Mouse (Mus musculus) neural tube, embryonic 14.5 days (tissue): ENCODE measurements around the gene Kmt2a. TPM values are rescaled to one million over a fixed set of nuclear protein-coding genes. Genes with fewer than 3 reads are reported as not detected.

Experiments
- ATAC-seq: fragments of 200-750 bp; cut with Nextera tagmentation; 2 replicates; pipeline ENCODE4 v1.8.0; 2017; ENCODE audit warnings: low read depth, mild to moderate bottlenecking, moderate TSS enrichment, moderate library complexity
- H3K27ac ChIP-seq: fragments of 300-500 bp; sonication (generic); 2 replicates; pipeline ENCODE4 v1.5.1; 2014; ENCODE audit warnings: low read depth, mild to moderate bottlenecking, control low read depth, low read length, moderate library complexity, mixed read lengths
- H3K27me3 ChIP-seq: fragments of 300-500 bp; sonication (generic); 2 replicates; pipeline ENCODE4 v1.6.1; 2014; ENCODE audit warnings: low read length; ENCODE audit not compliant: control insufficient read depth, insufficient read depth
- H3K36me3 ChIP-seq: fragments of 300-500 bp; sonication (generic); 2 replicates; pipeline ENCODE4 v1.6.1; 2014; ENCODE audit warnings: low read length, mixed read lengths; ENCODE audit not compliant: control insufficient read depth, insufficient read depth
- H3K4me1 ChIP-seq: fragments of 300-500 bp; sonication (generic); 2 replicates; pipeline ENCODE4 v1.6.1; 2014; ENCODE audit warnings: low read length; ENCODE audit not compliant: control insufficient read depth, insufficient read depth
- H3K4me2 ChIP-seq: fragments of 300-500 bp; sonication (generic); 2 replicates; pipeline ENCODE4 v1.6.1; 2014; ENCODE audit warnings: mild to moderate bottlenecking, low read depth, low read length, control low read depth
- H3K4me3 ChIP-seq: fragments of 300-500 bp; sonication (generic); 2 replicates; pipeline ENCODE4 v1.5.1; 2014; ENCODE audit warnings: low read depth, low read length, control low read depth, mixed read lengths
- H3K9ac ChIP-seq: fragments of 300-500 bp; sonication (generic); replicated peaks from 2 replicates; pipeline ENCODE4 v1.6.1; 2014; ENCODE audit warnings: low read depth, mild to moderate bottlenecking, control low read depth, low read length, mixed read lengths
- H3K9me3 ChIP-seq: fragments of 300-500 bp; sonication (generic); 2 replicates; pipeline ENCODE4 v1.6.1; 2016; ENCODE audit warnings: low read length; ENCODE audit not compliant: control insufficient read depth
- WGBS: fragments of 180-500 bp; shearing (Covaris S2); extraction: QIAGEN DNeasy Blood & Tissue Kit; methylation state at CpG from one replicate; pipeline ENCODE4 v1.1.7; 2014; 5-methylcytosine and 5-hydroxymethylcytosine counted together
- polyA plus RNA-seq: library from polyadenylated mRNA; unstranded; fragments of >200 nt; fragmentation: Nextera tagmentation; extraction: Ambion mirVana; gene quantifications from 2 replicates; pipeline ENCODE4 v1.2.1, GENCODE M21; 2014

Kmt2a gene
- polyA plus RNA-seq = 16.5 and 23.1 TPM in 2 replicates

DNA sequence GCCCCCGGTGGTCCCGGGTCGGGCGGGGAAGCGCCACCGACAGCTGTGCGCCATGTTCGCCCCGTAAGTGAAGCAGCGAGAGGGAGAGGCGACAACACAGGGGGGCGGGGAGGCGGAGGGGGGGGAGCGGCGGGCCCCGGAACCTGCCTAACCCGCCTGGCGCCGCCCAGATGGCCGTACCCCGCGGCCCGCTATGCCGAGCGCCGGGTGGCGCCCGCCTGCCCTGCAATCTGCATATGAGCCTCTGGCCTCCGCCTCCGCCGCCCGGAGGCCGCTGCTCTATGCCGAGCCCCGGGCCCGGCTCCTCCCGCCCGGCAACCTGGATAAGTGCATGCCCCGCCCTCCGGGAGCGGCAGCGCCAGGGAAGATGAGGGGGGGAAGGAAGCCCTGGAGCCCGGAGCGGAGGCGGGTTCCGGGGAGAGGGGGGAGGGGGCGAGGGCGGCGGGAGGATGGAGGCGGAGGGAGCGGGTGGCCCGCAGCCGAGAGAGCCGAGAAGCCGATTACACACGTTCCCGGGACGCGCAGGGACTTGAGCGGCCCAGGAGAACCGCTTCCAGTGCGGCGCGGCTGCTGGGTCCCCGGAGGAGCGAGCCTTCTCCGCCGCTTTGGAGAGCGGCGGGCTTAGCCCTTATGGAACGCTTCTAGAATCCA is at the start of gene Kmt2a:
TSS of gene Kmt2a (minus strand) at position 76 of the 651 bp plus-strand sequence.
- Histone ChIP-seq H3K4me2 (peak within 1 kb of the TSS; percentile 88), H3K27me3 (no peaks in the 10 kb centered on the region), H3K4me1 (peaks cover 31% of the 10 kb centered on the region), H3K4me3 (peak within 1 kb of the TSS; percentile 97), H3K9ac (peak within 1 kb of the TSS; percentile 99), H3K27ac (peak within 1 kb of the TSS; percentile 96), H3K36me3 (no peaks in the 10 kb centered on the region), H3K9me3 (no peaks in the 10 kb centered on the region)
- WGBS = under 1% methylated on average over 59 of the region's 71 CpGs
- peak; percentile 68 for ATAC-seq

DNA sequence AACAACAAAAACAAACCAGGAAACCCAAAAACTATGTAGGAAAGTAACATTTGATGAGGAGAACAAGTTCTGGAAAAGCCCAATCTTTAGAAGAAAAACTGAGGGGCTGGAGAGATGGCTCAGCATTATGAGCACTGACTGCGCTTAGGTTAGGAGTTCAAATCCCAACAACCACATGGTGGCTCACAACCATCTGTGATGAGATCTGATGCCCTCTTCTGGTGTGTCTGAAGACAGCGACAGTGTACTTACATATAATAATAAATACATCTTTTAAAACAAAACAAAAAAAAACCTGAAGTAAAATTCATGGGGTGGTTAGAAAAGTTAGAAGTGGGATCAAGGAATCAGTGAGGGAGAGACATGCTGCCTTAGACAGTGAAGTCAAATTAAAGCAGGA is 40.4 kb upstream of the Kmt2a start:
- Histone ChIP-seq H3K4me2 (peak overlapping the region; percentile 59), H3K4me1 (peaks cover 8% of the 10 kb centered on the region; the same call in 1 of the 2 replicates), H3K27me3 (no peaks in the 10 kb centered on the region), H3K4me3 (peak overlapping the region; percentile 66), H3K36me3 (peaks cover 4% of the 10 kb centered on the region; the same call in 1 of the 2 replicates), H3K27ac (peak overlapping the region; percentile 86), H3K9me3 (no peaks in the 10 kb centered on the region), H3K9ac (peak overlapping the region; percentile 84; the same call in 1 of the 2 replicates)
- no peak for ATAC-seq
- WGBS = 70% methylated on average over 2 of the region's 2 CpGs

DNA sequence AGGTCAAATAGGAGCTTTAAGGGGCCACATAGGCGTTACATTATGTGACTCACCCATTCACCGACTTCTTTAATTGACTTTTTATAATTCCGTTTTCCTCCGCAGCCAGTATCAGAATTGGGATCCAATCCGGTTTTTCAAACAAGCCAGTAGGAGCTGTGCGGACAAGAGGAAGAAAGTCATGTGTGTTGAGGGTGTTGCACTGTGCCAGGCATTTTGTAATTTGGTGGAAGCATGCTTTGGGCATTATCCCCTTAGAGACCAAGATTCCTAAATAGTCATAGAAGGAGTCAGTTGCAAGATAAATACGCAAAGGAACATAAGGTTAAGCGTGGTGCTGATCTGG is 40.0 kb upstream of the Kmt2a start:
- peak overlapping the region; percentile 86 for H3K27ac ChIP-seq
- 2% methylated on average over 8 of the region's 8 CpGs for WGBS
- peaks cover 8% of the 10 kb centered on the region; the same call in 1 of the 2 replicates for H3K4me1 ChIP-seq
- peak overlapping the region; percentile 59 for H3K4me2 ChIP-seq
- peak; percentile 88 for ATAC-seq
- H3K36me3 ChIP-seq = peaks cover 4% of the 10 kb centered on the region; the same call in 1 of the 2 replicates
- no peaks in the 10 kb centered on the region for H3K9me3 ChIP-seq
- H3K4me3 ChIP-seq = peak overlapping the region; percentile 66
- H3K27me3 ChIP-seq = no peaks in the 10 kb centered on the region
- peak overlapping the region; percentile 84 for H3K9ac ChIP-seq

DNA sequence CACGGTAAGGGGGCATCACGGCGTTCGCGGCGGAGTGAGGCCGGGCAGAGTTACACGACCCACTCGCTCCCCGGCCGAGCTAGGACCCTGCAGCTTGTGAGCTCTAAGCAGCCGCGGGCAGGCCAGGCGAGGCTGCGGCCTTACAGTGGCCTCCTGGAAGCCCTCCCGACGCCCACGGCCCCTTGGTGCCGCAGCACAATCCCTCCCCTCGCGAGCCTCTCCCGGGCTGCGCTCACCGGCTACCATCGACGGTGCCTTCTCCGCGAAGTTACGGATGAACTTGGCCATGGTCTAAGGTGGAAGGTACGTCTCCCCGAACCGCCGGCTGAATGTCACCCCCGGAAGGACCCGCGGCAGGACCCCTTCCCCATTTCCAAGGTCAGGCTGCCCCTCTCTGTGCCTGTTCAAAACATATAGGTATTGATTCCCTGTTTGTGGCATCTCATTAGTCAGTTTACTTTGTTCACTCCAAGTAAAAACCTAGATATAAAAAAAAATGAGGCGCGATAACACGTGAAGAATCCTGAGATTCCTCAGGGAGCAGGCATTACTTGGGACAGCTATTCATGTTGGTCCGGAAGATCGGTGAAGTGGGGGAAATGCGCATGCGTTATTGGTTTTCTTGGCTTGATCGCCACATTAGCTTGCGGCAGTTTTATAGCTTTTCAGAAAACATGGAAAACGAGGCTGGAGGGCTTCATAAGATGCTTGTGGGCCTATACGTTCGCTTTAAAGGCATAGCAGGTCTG is 39.5 kb upstream of the Kmt2a start, which contains the start of gene Atp5l:
TSS of gene Atp5l (minus strand) at position 369 of the 749 bp plus-strand sequence.
- Histone ChIP-seq H3K4me1 (peaks cover 9% of the 10 kb centered on the region; the same call in 1 of the 2 replicates), H3K27ac (peak within 1 kb of the TSS; percentile 86), H3K9me3 (no peaks in the 10 kb centered on the region), H3K4me2 (peak within 1 kb of the TSS; percentile 59), H3K36me3 (peaks cover 4% of the 10 kb centered on the region; the same call in 1 of the 2 replicates), H3K4me3 (peak within 1 kb of the TSS; percentile 66), H3K9ac (peak within 1 kb of the TSS; percentile 84), H3K27me3 (no peaks in the 10 kb centered on the region)
- ATAC-seq = peak; percentile 85
- under 1% methylated on average over 47 of the region's 48 CpGs for WGBS

DNA sequence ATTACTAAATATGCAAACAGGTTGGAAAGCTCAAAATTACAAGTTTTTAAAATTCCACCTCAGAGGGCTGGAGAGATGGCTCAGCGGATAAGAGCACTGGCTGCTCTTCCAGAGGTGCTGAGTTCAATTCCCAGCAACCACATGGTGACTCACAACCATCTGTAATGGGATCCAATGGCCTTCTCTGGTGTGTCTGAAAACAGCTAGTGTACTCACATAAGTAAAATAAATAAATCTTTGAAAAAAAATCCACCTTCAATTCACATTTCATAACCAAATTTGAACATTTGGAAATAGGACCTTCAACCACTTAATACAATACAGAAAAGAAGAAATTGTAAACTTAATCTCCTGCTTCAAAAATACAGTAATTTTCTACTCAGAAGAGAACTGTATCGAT is 38.5 kb upstream of the Kmt2a start:
- Histone ChIP-seq H3K9ac (peak overlapping the region; percentile 84; the same call in 1 of the 2 replicates), H3K4me3 (peak overlapping the region; percentile 66), H3K36me3 (no peaks in the 10 kb centered on the region), H3K4me2 (peak overlapping the region; percentile 59), H3K9me3 (no peaks in the 10 kb centered on the region), H3K27ac (no peak overlapping the region), H3K4me1 (peaks cover 12% of the 10 kb centered on the region; the same call in 1 of the 2 replicates), H3K27me3 (no peaks in the 10 kb centered on the region)
- no peak for ATAC-seq
- WGBS = 40% methylated on average over 2 of the region's 2 CpGs

DNA sequence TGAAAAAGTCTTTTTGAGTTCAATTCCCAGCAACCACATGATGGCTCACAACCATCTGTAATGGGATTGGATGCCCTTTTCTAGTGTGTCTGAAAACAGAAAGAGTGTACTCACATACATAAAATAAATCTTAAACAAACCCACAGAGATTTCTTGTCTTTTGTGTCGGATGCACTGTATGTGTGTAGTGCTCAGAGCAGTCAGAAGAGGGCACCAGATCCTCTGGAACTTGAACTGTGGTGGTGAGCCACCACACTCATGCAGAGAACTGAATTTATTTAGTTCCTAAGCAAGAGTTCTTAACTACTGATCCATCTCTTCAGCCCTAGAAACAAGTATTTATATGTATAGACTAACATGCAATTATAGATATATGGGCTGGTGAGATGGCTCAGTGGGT is 35.1 kb upstream of the Kmt2a start:
- peaks cover 12% of the 10 kb centered on the region; the same call in 1 of the 2 replicates for H3K4me1 ChIP-seq
- no peak overlapping the region for H3K9ac ChIP-seq
- H3K9me3 ChIP-seq = no peaks in the 10 kb centered on the region
- no peaks in the 10 kb centered on the region for H3K27me3 ChIP-seq
- H3K27ac ChIP-seq = no peak overlapping the region
- ATAC-seq = no peak
- H3K4me2 ChIP-seq = no peak overlapping the region
- WGBS = 43% methylated on average over 1 of the region's 1 CpGs
- no peaks in the 10 kb centered on the region for H3K36me3 ChIP-seq
- H3K4me3 ChIP-seq = no peak overlapping the region

DNA sequence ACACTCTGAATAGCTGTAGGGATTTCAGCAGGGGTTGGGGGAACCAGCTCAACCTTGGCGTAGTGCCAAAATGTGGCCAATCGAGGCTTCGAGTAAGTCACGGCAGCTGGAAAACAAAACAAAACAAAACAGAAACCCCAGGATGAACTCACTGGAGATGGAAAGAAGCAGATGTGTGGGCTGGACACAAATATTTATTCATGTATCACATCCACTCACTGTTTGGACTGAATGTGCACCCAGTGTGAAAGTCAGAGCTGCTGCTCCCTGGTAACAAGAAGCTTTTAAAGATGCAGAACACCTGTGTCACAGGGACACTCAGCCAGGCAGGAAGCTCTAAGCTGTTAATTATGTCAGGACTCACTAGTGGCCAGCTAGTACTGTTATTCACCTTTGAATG is 33.6 kb upstream of the Kmt2a start:
- 47% methylated on average over 4 of the region's 4 CpGs for WGBS
- H3K9me3 ChIP-seq = no peaks in the 10 kb centered on the region
- peaks cover 8% of the 10 kb centered on the region for H3K36me3 ChIP-seq
- no peak overlapping the region for H3K9ac ChIP-seq
- no peak overlapping the region for H3K27ac ChIP-seq
- ATAC-seq = no peak
- no peak overlapping the region for H3K4me2 ChIP-seq
- H3K4me1 ChIP-seq = peaks cover 12% of the 10 kb centered on the region; the same call in 1 of the 2 replicates
- H3K27me3 ChIP-seq = no peaks in the 10 kb centered on the region
- H3K4me3 ChIP-seq = no peak overlapping the region

DNA sequence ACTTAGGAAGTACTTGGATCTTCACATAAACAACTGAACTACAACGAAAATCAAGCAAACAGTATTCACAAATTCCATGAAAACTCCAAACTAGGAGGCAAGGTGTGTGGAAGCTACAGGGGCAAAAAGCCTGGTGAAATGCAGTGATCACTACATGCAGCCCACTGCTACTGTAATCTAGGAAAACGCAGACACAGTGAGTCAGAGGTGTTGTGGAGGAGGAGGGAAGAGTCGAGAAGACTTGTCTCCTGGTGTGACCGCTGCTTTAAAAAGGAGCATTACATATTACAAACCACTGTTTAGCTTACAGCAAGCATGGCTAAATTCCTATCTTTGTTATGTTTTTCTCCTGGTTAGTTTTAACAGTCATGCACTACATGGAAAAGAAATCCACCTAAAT is 30.3 kb upstream of the Kmt2a start:
- peaks cover 4% of the 10 kb centered on the region; the same call in 1 of the 2 replicates for H3K4me1 ChIP-seq
- H3K27me3 ChIP-seq = no peaks in the 10 kb centered on the region
- H3K9me3 ChIP-seq = no peaks in the 10 kb centered on the region
- H3K36me3 ChIP-seq = peaks cover 8% of the 10 kb centered on the region
- WGBS = 95% methylated on average over 4 of the region's 4 CpGs
- no peak overlapping the region for H3K4me3 ChIP-seq
- H3K9ac ChIP-seq = no peak overlapping the region
- no peak overlapping the region for H3K4me2 ChIP-seq
- no peak overlapping the region for H3K27ac ChIP-seq
- no peak for ATAC-seq

DNA sequence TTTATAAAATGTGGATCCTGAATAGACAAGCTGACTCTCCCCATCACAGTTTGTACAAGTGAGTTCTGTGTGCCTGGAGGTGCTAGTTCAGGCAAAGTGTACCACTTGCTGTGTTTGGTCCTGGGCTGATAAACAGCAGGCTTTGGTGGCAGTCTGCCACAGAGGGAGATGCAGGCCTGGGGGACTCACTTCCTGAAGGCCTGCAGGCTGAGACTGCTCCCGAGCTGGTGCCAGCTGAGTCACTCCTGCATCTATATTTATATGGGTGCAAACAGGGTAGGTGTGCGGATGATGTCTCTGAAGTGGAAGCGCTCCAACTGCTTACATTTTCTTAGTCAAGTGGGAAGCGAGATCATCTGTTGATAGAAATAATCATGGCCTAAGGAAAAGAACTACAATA is 24.5 kb upstream of the Kmt2a start:
- H3K9ac ChIP-seq = no peak overlapping the region
- H3K4me2 ChIP-seq = no peak overlapping the region
- H3K4me3 ChIP-seq = no peak overlapping the region
- H3K27me3 ChIP-seq = no peaks in the 10 kb centered on the region
- no peak for ATAC-seq
- H3K27ac ChIP-seq = no peak overlapping the region
- no peaks in the 10 kb centered on the region for H3K4me1 ChIP-seq
- 83% methylated on average over 4 of the region's 4 CpGs for WGBS
- peaks cover 3% of the 10 kb centered on the region; the same call in 1 of the 2 replicates for H3K36me3 ChIP-seq
- H3K9me3 ChIP-seq = no peaks in the 10 kb centered on the region
